Mouse (Mus musculus): ENCODE data around the gene Dnmt3b. TPM values are rescaled to one million over a fixed set of nuclear protein-coding genes. Genes with fewer than 3 reads are reported as not detected.

The Dnmt3b gene
- 18.8 and 20.6 TPM in 2 replicates for polyA plus RNA-seq (2016; fragmentation: Nextera tagmentation; extraction: Ambion mirVana)

DNA sequence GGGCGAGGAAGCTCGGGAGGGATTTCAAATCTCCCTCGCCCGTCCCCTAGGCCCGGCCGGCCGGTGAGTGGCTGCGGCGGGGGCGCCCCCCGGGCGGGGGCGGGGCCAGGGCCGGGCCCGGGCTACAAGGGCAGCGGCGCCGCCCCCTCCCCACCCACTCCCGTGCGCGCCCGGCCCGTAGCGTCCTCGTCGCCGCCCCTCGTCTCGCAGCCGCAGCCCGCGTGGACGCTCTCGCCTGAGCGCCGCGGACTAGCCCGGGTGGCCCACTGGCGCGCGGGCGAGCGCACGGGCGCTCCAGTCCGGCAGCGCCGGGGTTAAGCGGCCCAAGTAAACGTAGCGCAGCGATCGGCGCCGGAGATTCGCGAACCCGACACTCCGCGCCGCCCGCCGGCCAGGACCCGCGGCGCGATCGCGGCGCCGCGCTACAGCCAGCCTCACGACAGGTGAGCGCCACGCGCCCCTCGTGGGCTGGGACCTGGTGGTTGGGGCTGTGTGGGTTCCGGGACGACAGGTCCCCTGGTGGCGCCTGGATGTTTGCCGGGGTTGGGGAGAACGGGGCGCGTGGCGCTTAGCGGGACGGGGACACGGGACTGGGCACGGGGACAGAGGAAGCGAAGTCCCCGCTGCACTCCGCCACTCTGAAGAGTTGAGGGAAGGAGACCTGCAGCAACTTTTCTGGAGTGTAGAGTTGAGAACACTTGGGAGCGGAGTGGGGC is at the start of gene Dnmt3b:
Dnmt3b (plus strand) TSS at position 153 of the 716 bp plus-strand sequence.
- Histone ChIP-seq H3K36me3 (no peaks in the 10 kb centered on the region), H3K9me3 (replicated peaks) (no peaks in the 10 kb centered on the region), H3K27ac (replicated peaks) (peak within 1 kb of the TSS; percentile 92), H3K4me3 (peak within 1 kb of the TSS; percentile 85), H3K4me1 (peaks cover 34% of the 10 kb centered on the region), H3K27me3 (ENCODE audit: low read depth, poor library complexity, severe bottlenecking) (peaks cover 33% of the 10 kb centered on the region)
- WGBS, result 1% methylated on average over 89 of the region's 93 CpGs
- DNase-seq (ENCODE audit: low spot score), result peak; percentile 80

DNA sequence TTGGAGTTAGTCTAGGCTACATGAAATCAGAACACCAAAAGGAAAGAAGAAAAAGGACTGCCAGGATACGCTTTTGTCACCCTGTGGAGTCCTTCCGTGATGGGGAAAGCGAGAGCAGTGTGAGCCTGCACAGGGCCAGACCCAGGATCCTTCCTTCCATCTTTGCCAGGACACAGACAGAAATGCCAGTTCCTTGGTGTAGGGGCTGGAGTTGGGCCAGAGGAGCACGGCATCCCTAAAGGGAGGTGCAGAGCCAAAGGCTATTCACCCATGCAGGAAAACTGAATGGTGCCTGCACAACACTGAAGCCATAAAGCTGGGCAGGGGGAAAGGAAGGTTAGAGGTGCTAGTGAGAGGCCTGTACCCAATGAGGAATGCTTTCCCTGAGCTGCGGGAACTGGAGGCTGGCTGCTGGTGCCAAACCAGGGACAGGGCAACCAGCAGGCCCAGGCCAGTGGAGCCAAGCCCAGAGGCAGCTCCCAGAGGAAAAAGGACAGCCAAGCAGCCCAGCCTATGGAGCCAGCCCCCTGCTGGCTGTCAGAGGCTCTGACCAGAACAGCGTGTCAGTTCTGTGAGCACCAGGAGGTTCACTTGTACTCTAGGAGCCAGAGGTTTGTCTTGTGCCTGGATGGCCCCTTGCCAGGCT is 49.1 kb upstream of the Dnmt3b start:
- Histone ChIP-seq H3K9me3 (replicated peaks) (no peaks in the 10 kb centered on the region), H3K4me3 (no peak overlapping the region), H3K27ac (replicated peaks) (peak overlapping the region; percentile 69), H3K36me3 (no peaks in the 10 kb centered on the region), H3K27me3 (ENCODE audit: low read depth, poor library complexity, severe bottlenecking) (no peaks in the 10 kb centered on the region), H3K4me1 (peaks cover 29% of the 10 kb centered on the region)
- DNase-seq (ENCODE audit: low spot score), result peak; percentile 42
- 61% methylated on average over 6 of the region's 6 CpGs for WGBS

DNA sequence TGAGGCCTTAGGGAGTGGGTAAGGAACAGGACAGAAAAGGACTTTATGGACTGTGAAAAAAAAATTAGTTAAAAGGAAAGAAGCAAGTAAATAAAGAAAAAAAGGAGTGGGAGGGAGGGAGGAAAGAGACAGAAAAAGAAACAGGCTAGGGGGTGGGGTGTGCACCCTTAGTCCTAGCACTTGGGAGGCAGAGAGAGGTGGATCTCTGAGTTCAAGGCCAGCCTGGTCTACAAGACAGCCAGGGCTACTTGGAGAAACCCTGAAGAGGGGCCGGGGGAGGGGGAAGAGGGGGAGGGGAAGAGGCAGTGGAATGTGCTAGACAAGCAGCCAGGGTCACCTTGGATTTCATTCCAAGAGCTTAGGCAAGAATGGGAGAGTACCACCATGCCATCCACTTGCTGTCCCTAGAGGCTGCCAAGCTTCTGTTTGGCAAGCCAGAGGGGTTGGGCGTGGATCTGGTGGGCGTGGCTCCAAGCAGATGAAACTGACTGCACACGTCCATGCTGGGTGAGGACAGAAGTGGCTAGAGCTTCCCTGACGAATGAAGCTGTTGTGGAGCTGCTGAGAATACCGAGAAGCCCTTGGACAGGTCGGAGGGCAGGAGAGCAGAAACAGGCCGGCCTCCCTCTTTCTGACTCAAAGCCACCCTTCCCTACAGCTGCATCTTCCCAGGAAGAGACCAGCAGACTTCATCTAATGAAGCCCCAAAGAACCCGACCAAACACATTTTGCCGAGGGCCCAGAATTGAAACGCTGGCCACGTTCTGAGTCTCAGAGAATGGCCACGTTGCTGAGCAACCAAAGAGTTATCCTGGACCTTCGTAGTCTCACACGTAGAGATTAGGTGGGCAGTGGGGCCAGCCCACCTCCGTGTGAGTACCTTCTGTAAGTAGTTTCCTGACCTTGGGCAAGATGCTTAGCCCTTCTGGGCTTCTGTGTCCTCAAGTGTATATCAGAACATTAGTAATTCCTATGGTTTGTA is 48.3 kb upstream of the Dnmt3b start:
- peak overlapping the region; percentile 69 for H3K27ac ChIP-seq (replicated peaks)
- H3K9me3 ChIP-seq (replicated peaks), result no peaks in the 10 kb centered on the region
- no peak overlapping the region for H3K4me3 ChIP-seq
- 53% methylated on average over 16 of the region's 16 CpGs for WGBS
- no peaks in the 10 kb centered on the region for H3K27me3 ChIP-seq (ENCODE audit: low read depth, poor library complexity, severe bottlenecking)
- H3K4me1 ChIP-seq, result peaks cover 29% of the 10 kb centered on the region
- DNase-seq (ENCODE audit: low spot score), result no peak
- no peaks in the 10 kb centered on the region for H3K36me3 ChIP-seq

DNA sequence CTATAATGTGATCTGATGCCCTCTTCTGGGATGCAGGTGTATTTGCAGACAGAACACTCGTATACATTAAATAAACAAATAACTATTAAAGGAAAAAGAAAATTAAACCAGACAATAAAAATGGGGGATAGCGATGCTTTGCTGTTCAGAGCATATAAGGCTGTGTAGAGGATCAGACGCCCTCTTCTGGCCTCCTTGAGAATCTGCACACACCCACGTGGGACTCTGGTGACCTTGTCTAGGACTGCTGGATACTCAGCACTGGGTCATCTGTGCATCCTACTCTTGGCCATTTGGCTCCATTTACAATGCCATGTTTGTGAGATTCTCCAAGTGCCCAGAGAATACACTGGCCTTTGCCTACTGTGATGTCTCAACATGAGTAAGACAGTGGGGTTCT is 45.5 kb upstream of the Dnmt3b start:
- no peaks in the 10 kb centered on the region for H3K27me3 ChIP-seq (ENCODE audit: low read depth, poor library complexity, severe bottlenecking)
- 40% methylated on average over 4 of the region's 4 CpGs for WGBS
- no peaks in the 10 kb centered on the region for H3K9me3 ChIP-seq (replicated peaks)
- H3K4me3 ChIP-seq, result no peak overlapping the region
- H3K36me3 ChIP-seq, result no peaks in the 10 kb centered on the region
- no peak for DNase-seq (ENCODE audit: low spot score)
- no peak overlapping the region for H3K27ac ChIP-seq (replicated peaks)
- peaks cover 29% of the 10 kb centered on the region for H3K4me1 ChIP-seq

DNA sequence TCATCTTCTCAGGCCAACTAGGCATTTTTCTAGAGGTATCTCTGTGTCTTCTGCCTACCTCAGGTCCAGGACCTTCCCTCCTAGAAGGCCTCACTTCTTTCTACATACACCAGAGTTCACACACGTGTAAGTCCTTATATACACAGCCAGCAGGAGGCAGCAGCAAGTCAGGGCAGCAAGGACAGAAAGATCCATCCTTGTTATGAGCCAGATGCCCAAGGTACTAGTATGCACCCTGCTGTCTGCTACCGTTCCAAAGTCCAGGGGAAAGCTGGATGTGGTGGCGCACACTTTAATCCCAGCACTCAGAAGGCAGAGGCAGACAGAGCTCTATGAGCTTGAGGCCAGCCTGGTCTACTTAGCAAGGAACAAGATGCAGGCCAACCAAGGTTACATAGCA is 42.8 kb upstream of the Dnmt3b start:
- H3K27ac ChIP-seq (replicated peaks), result no peak overlapping the region
- H3K9me3 ChIP-seq (replicated peaks), result no peaks in the 10 kb centered on the region
- WGBS, result 79% methylated on average over 3 of the region's 3 CpGs
- no peak overlapping the region for H3K4me3 ChIP-seq
- H3K36me3 ChIP-seq, result no peaks in the 10 kb centered on the region
- H3K4me1 ChIP-seq, result peaks cover 40% of the 10 kb centered on the region
- no peak for DNase-seq (ENCODE audit: low spot score)
- H3K27me3 ChIP-seq (ENCODE audit: low read depth, poor library complexity, severe bottlenecking), result no peaks in the 10 kb centered on the region

DNA sequence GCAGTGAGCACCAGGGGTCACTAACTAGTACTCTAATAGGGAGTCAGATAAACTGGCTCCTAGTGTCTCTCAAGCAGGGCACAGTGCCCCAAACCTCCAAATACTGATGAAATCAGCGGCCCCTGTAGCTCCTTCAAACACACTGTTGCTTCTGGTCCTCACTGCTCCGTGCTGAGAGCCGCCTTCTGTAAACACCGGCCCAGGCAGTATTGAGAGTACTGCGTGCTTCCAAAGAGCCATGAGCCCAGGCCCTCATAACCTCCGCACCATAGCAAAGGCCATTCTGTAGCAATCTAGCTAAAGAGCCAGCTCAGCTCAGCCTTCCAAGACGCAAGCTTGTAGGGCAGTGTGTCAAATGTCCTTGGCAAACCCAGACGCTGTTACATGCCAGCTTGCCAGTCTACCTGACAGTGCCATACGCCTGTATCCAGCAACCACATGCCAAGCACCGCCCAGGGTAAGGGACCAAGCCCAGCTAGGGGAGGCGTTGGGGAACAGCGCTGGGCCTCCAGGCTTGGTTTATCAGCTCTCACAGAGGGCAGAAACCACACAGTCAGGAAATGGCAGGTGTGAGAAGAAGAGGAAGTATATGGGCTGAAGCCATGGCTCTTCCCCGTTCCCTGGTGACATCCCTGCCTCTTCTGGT is 41.3 kb upstream of the Dnmt3b start:
- Histone ChIP-seq H3K36me3 (no peaks in the 10 kb centered on the region), H3K9me3 (replicated peaks) (no peaks in the 10 kb centered on the region), H3K4me3 (no peak overlapping the region), H3K27ac (replicated peaks) (no peak overlapping the region; the same call in 1 of the 2 replicates), H3K4me1 (peaks cover 45% of the 10 kb centered on the region), H3K27me3 (ENCODE audit: low read depth, poor library complexity, severe bottlenecking) (no peaks in the 10 kb centered on the region)
- no peak for DNase-seq (ENCODE audit: low spot score)
- 85% methylated on average over 13 of the region's 13 CpGs for WGBS

DNA sequence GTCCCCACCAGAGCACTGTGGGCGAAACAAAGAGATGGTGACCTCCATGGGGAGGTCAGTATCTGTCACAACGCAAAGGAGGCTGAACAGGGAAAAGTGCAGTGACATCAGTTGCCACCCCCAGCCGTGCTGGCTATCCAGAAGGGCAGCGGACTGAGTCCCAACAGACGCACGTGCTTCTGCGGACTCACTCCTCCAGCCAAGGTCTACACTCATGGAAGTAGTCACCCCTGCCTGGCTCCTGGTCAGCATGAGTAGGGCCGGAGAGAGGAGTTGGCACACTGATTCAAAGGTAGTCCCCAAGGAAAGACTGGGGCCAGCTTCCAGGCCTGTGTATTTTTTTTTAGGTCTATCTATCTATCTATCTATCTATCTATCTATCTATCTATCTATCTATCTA is 40.2 kb upstream of the Dnmt3b start:
- H3K27ac ChIP-seq (replicated peaks), result no peak overlapping the region
- WGBS, result 60% methylated on average over 8 of the region's 8 CpGs
- no peaks in the 10 kb centered on the region for H3K9me3 ChIP-seq (replicated peaks)
- no peak for DNase-seq (ENCODE audit: low spot score)
- H3K4me3 ChIP-seq, result no peak overlapping the region
- H3K4me1 ChIP-seq, result peaks cover 45% of the 10 kb centered on the region
- no peaks in the 10 kb centered on the region for H3K27me3 ChIP-seq (ENCODE audit: low read depth, poor library complexity, severe bottlenecking)
- no peaks in the 10 kb centered on the region for H3K36me3 ChIP-seq

DNA sequence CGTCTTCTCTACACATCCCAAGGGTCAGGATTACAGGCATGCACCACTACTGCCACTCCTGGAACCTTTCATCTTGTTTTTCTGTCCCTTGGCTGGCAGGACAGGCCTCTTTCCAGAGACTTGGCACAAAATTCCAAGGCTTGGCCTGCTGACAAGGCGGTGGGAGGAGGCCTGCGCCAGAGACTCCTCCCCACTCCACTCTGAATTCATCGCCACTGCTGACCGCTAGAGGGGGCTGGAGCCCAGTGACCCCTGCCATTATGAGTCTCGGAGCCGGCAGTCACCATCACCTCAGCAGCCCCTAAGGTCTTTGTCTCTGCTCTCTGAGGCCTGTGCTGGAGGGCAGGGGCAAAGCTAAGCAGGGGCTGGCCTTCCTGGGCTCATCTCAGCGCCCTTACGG is 39.7 kb upstream of the Dnmt3b start:
- 6% methylated on average over 9 of the region's 9 CpGs for WGBS
- Histone ChIP-seq H3K36me3 (no peaks in the 10 kb centered on the region), H3K27ac (replicated peaks) (peak overlapping the region; percentile 88), H3K4me1 (peaks cover 41% of the 10 kb centered on the region), H3K9me3 (replicated peaks) (no peaks in the 10 kb centered on the region), H3K4me3 (peak overlapping the region; percentile 27), H3K27me3 (ENCODE audit: low read depth, poor library complexity, severe bottlenecking) (no peaks in the 10 kb centered on the region)
- DNase-seq (ENCODE audit: low spot score), result peak; percentile 91

DNA sequence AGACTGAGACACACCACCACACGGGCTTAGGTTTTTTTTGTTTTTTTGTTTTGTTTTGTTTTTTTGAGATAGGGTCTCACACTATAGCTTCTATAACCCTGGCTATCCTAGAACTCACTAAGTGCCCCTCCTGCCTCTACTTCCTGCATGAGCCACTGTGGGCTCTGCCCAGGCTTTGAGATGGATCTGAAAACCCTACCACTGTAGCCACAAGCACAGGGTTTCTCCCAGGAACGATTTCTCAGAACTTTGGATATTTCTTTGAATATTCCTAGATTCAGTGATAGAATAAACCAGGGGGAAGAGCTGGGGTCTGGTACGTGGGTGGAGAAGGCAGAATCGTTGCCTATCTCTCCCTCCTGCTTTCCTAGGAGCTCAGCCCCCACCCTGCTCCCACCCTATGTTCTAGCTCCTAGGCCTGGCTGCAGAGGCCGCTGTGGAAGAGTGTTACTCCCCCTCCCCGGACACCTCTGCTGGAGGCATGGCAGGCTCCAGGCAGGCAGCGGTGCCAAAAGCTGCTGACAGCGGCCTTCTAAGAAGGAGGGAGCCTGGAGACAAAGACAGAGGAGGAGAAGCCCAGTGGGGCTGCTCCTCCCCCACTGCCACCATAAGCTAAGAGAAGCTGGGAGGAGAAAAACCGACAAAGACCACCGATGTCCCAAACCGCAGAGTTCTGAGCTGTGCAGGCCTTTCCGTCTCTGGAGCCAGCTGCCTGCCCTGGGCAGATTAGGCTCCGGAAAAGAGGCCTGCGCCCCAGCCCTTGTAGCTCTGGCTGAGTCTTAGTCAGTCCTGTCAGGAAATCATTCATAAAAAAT is 38.6 kb upstream of the Dnmt3b start:
- H3K9me3 ChIP-seq (replicated peaks), result no peaks in the 10 kb centered on the region
- H3K27me3 ChIP-seq (ENCODE audit: low read depth, poor library complexity, severe bottlenecking), result no peaks in the 10 kb centered on the region
- DNase-seq (ENCODE audit: low spot score), result peak; percentile 64
- WGBS, result 17% methylated on average over 14 of the region's 14 CpGs
- peak overlapping the region; percentile 88 for H3K27ac ChIP-seq (replicated peaks)
- peaks cover 41% of the 10 kb centered on the region for H3K4me1 ChIP-seq
- H3K4me3 ChIP-seq, result no peak overlapping the region; the same call in 1 of the 2 replicates
- H3K36me3 ChIP-seq, result 0 out of 2 replicates have a peak, but pooled peaks cover 5% of the 10 kb centered on the region

DNA sequence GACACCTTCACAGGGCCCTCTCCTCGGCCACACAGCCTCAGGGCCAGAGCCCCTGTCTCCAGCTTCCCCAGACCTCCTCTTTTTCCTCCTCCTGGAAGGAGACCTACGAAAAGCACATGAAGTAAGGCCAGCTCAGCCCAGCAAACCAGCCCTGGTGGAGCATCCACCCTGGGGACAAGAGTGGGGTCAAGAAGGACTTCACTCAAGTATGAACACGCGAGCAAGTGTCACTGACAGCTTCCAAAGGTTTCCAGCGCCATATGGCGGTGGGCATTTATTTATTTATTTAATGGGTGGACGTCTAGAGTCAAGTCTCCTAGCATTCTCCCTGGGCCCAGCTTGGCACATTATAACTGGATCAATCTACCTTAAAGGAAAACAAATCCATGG is 38.0 kb upstream of the Dnmt3b start:
- no peaks in the 10 kb centered on the region for H3K9me3 ChIP-seq (replicated peaks)
- H3K4me3 ChIP-seq, result no peak overlapping the region
- H3K36me3 ChIP-seq, result 0 out of 2 replicates have a peak, but pooled peaks cover 5% of the 10 kb centered on the region
- WGBS, result 61% methylated on average over 7 of the region's 7 CpGs
- H3K4me1 ChIP-seq, result peaks cover 41% of the 10 kb centered on the region
- H3K27ac ChIP-seq (replicated peaks), result peak overlapping the region; percentile 88
- DNase-seq (ENCODE audit: low spot score), result no peak
- no peaks in the 10 kb centered on the region for H3K27me3 ChIP-seq (ENCODE audit: low read depth, poor library complexity, severe bottlenecking)

DNA sequence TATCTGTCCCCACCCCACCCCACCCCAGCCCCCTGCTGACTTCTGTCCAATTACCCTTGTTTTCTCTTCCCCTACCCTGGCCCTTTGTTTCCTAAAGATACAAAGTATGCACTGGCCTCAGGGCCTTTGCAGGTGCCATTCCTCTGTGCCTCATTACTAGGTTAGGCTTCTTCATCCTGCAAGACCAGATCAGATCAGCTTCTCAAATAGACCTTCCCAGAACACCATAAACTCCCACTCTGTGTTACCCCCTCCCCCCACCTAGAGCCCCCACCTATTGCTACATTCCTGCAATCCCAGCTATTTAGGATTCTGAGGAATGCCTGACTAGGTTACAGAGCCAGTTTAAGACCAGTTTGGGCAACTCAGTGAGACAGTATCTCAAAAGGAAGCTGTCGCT is 37.5 kb upstream of the Dnmt3b start:
- WGBS, result 98% methylated on average over 1 of the region's 1 CpGs
- H3K27me3 ChIP-seq (ENCODE audit: low read depth, poor library complexity, severe bottlenecking), result no peaks in the 10 kb centered on the region
- 0 out of 2 replicates have a peak, but pooled peaks cover 5% of the 10 kb centered on the region for H3K36me3 ChIP-seq
- H3K4me1 ChIP-seq, result peaks cover 41% of the 10 kb centered on the region
- H3K9me3 ChIP-seq (replicated peaks), result no peaks in the 10 kb centered on the region
- no peak overlapping the region for H3K4me3 ChIP-seq
- no peak overlapping the region for H3K27ac ChIP-seq (replicated peaks)
- no peak for DNase-seq (ENCODE audit: low spot score)
